Mouse (Mus musculus) intestine, postnatal 0 days (tissue): ENCODE results near the gene Plcxd2. TPM values are rescaled to one million over a fixed set of nuclear protein-coding genes. Genes with fewer than 3 reads are reported as not detected.

ENCODE experiments used
- ATAC-seq: fragments of 200-750 bp; cut with Nextera tagmentation; 2 replicates; pipeline ENCODE4 v1.8.0; 2017; ENCODE audit warnings: mild to moderate bottlenecking, moderate TSS enrichment, moderate library complexity
- H3K27ac ChIP-seq: fragments of 300-500 bp; sonication (generic); 2 replicates; pipeline ENCODE4 v1.5.1; 2014; ENCODE audit warnings: mild to moderate bottlenecking, low read depth, low read length, moderate library complexity
- H3K27me3 ChIP-seq: fragments of 300-500 bp; sonication (generic); replicated peaks from 2 replicates; pipeline ENCODE4 v1.6.1; 2014; ENCODE audit warnings: low read length, mixed read lengths; ENCODE audit not compliant: control insufficient read depth, insufficient read depth
- H3K36me3 ChIP-seq: fragments of 300-500 bp; sonication (generic); 2 replicates; pipeline ENCODE4 v1.6.1; 2014; ENCODE audit warnings: mild to moderate bottlenecking, moderate library complexity; ENCODE audit not compliant: control insufficient read depth, insufficient read depth
- H3K4me1 ChIP-seq: fragments of 300-500 bp; sonication (generic); replicated peaks from 2 replicates; pipeline ENCODE4 v1.6.1; 2014; ENCODE audit warnings: antibody characterized with exemption, low read length, mixed read lengths; ENCODE audit not compliant: control insufficient read depth, insufficient read depth
- H3K4me2 ChIP-seq: fragments of 300-500 bp; sonication (generic); replicated peaks from 2 replicates; pipeline ENCODE4 v1.6.1; 2014; ENCODE audit warnings: low read depth, mild to moderate bottlenecking, moderate library complexity
- H3K4me3 ChIP-seq: fragments of 300-500 bp; sonication (generic); 2 replicates; pipeline ENCODE4 v1.5.1; 2014; ENCODE audit warnings: low read depth, low read length
- H3K9ac ChIP-seq: fragments of 300-500 bp; sonication (generic); 2 replicates; pipeline ENCODE4 v1.6.1; 2014; ENCODE audit warnings: mild to moderate bottlenecking, low read depth, low read length
- H3K9me3 ChIP-seq: fragments of 300-500 bp; sonication (generic); 2 replicates; pipeline ENCODE4 v1.6.1; 2016; ENCODE audit warnings: mixed run types; ENCODE audit not compliant: control insufficient read depth
- CTCF ChIP-seq: sonication (generic); IDR thresholded peaks from 2 replicates; pipeline ENCODE4 v1.5.1; 2016; ENCODE audit warnings: low read depth, mild to moderate bottlenecking, control low read depth, antibody characterized with exemption, moderate library complexity
- WGBS: fragments of 180-500 bp; shearing (Covaris S2); extraction: QIAGEN DNeasy Blood & Tissue Kit; methylation state at CpG from one replicate; pipeline ENCODE4 v1.1.7; 2014; 5-methylcytosine and 5-hydroxymethylcytosine counted together
- polyA plus RNA-seq: library from polyadenylated mRNA; unstranded; fragments of >200 nt; fragmentation: Nextera tagmentation; extraction: Ambion mirVana; gene quantifications from 2 replicates; pipeline ENCODE4 v1.2.1, GENCODE M21; 2015

The Plcxd2 gene
- polyA plus RNA-seq, 1 experiment from 2014 or later = 2.3 TPM

- Histone ChIP-seq H3K4me3 (no peak overlapping the region), H3K9ac (no peak overlapping the region), H3K36me3 (no peaks in the 10 kb centered on the region), H3K27me3 (no peaks in the 10 kb centered on the region), H3K4me2 (peak overlapping the region; percentile 43), H3K27ac (no peak overlapping the region), H3K4me1 (no peaks in the 10 kb centered on the region), H3K9me3 (no peaks in the 10 kb centered on the region)
- no peak for TF ChIP-seq CTCF
- 47% methylated on average over 2 of the region's 2 CpGs for WGBS
- ATAC-seq = 0 out of 2 replicates have a peak, but pooled peaks have one; percentile 22
Measured at GRCm38 (mm10) chr16:45952035-45952434, 58.0 kb downstream of the Plcxd2 start.

- Histone ChIP-seq H3K36me3 (no peaks in the 10 kb centered on the region), H3K4me2 (no peak overlapping the region), H3K9ac (no peak overlapping the region), H3K9me3 (no peaks in the 10 kb centered on the region), H3K27me3 (no peaks in the 10 kb centered on the region), H3K4me3 (no peak overlapping the region), H3K4me1 (no peaks in the 10 kb centered on the region), H3K27ac (no peak overlapping the region)
- no peak for TF ChIP-seq CTCF
- WGBS = 88% methylated on average over 2 of the region's 2 CpGs
- ATAC-seq = no peak
Measured at GRCm38 (mm10) chr16:45946335-45946734, 63.7 kb downstream of the Plcxd2 start.

- H3K36me3 ChIP-seq = no peaks in the 10 kb centered on the region
- H3K9ac ChIP-seq = no peak overlapping the region
- H3K9me3 ChIP-seq = no peaks in the 10 kb centered on the region
- no peaks in the 10 kb centered on the region for H3K27me3 ChIP-seq
- ATAC-seq = peak; percentile 27
- WGBS = 71% methylated on average over 5 of the region's 5 CpGs
- H3K4me2 ChIP-seq = peak overlapping the region; percentile 59; the same call in 1 of the 2 replicates
- no peak overlapping the region for H3K27ac ChIP-seq
- no peak for TF ChIP-seq CTCF
- H3K4me3 ChIP-seq = no peak overlapping the region
- H3K4me1 ChIP-seq = no peaks in the 10 kb centered on the region
Measured at GRCm38 (mm10) chr16:45945649-45946048, 64.4 kb downstream of the Plcxd2 start.

GRCm38 (mm10) chr16:45945174-45945631 is 64.8 kb downstream of the Plcxd2 start:
- Histone ChIP-seq H3K27me3 (no peaks in the 10 kb centered on the region), H3K4me3 (peak overlapping the region; percentile 18), H3K9ac (no peak overlapping the region; the same call in 1 of the 2 replicates), H3K9me3 (no peaks in the 10 kb centered on the region), H3K4me1 (no peaks in the 10 kb centered on the region), H3K27ac (peak overlapping the region; percentile 35; the same call in 1 of the 2 replicates), H3K4me2 (peak overlapping the region; percentile 59), H3K36me3 (no peaks in the 10 kb centered on the region)
- WGBS = 11% methylated on average over 11 of the region's 11 CpGs
- peak; percentile 89 for ATAC-seq
- TF ChIP-seq CTCF = no peak

- TF ChIP-seq CTCF = no peak
- no peak for ATAC-seq
- Histone ChIP-seq H3K27ac (no peak overlapping the region), H3K36me3 (no peaks in the 10 kb centered on the region), H3K4me3 (no peak overlapping the region), H3K4me2 (no peak overlapping the region), H3K4me1 (no peaks in the 10 kb centered on the region), H3K27me3 (no peaks in the 10 kb centered on the region), H3K9ac (no peak overlapping the region), H3K9me3 (0 out of 2 replicates have a peak, but pooled peaks cover 4% of the 10 kb centered on the region)
- 62% methylated on average over 8 of the region's 8 CpGs for WGBS
Measured at GRCm38 (mm10) chr16:45942169-45942891, 67.7 kb downstream of the Plcxd2 start.

- no peak for ATAC-seq
- Histone ChIP-seq H3K4me2 (no peak overlapping the region), H3K27ac (no peak overlapping the region), H3K36me3 (no peaks in the 10 kb centered on the region), H3K27me3 (no peaks in the 10 kb centered on the region), H3K9ac (no peak overlapping the region), H3K4me1 (no peaks in the 10 kb centered on the region), H3K4me3 (no peak overlapping the region), H3K9me3 (0 out of 2 replicates have a peak, but pooled peaks cover 4% of the 10 kb centered on the region)
- no peak for TF ChIP-seq CTCF
- 84% methylated on average over 2 of the region's 2 CpGs for WGBS
Measured at GRCm38 (mm10) chr16:45940701-45941100, 69.3 kb downstream of the Plcxd2 start.
